Mouse (Mus musculus): ENCODE data around the gene Itgb4. TPM values are rescaled to one million over a fixed set of nuclear protein-coding genes. Genes with fewer than 3 reads are reported as not detected.

The Itgb4 gene
- polyA plus RNA-seq (2017; shearing (Covaris generic)): not detected

- ATAC-seq: peak; percentile 51
Measured at GRCm38 (mm10) chr11:115974309-115975082, at the start of gene Itgb4. TSS of gene Itgb4 (plus strand) at chr11:115974709.

- no peak for ATAC-seq
Measured at GRCm38 (mm10) chr11:115929031-115929430, 45.5 kb upstream of the Itgb4 start.

- ATAC-seq: no peak
Measured at GRCm38 (mm10) chr11:115929818-115930217, 44.7 kb upstream of the Itgb4 start.

GRCm38 (mm10) chr11:115931235-115931634, 43.3 kb upstream of the Itgb4 start:
- no peak for ATAC-seq

GRCm38 (mm10) chr11:115933108-115933746, 41.3 kb upstream of the Itgb4 start, which contains the start of the genes Sap30bp and Recql5:
TSS of gene Sap30bp (plus strand) at chr11:115933282.
TSS of gene Recql5 (minus strand) at chr11:115933477.
- ATAC-seq: peak; percentile 100

GRCm38 (mm10) chr11:115933747-115934110, 40.8 kb upstream of the Itgb4 start:
- peak; percentile 12 for ATAC-seq

GRCm38 (mm10) chr11:115939690-115940329, 34.7 kb upstream of the Itgb4 start:
- peak; percentile 45 for ATAC-seq

- no peak for ATAC-seq
Measured at GRCm38 (mm10) chr11:115941980-115942379, 32.5 kb upstream of the Itgb4 start.

- no peak for ATAC-seq
Measured at GRCm38 (mm10) chr11:115945247-115945646, 29.3 kb upstream of the Itgb4 start.

GRCm38 (mm10) chr11:115946221-115946828, 28.2 kb upstream of the Itgb4 start:
- ATAC-seq: no peak

GRCm38 (mm10) chr11:115948316-115948715, 26.2 kb upstream of the Itgb4 start:
- ATAC-seq: no peak

- ATAC-seq: no peak
Measured at GRCm38 (mm10) chr11:115950719-115951118, 23.8 kb upstream of the Itgb4 start.

GRCm38 (mm10) chr11:115954712-115955111, 19.8 kb upstream of the Itgb4 start:
- no peak for ATAC-seq

- no peak for ATAC-seq
Measured at GRCm38 (mm10) chr11:115955195-115955858, 19.2 kb upstream of the Itgb4 start.

GRCm38 (mm10) chr11:115956453-115956852, 18.1 kb upstream of the Itgb4 start:
- ATAC-seq: no peak

GRCm38 (mm10) chr11:115957971-115958370, 16.5 kb upstream of the Itgb4 start:
- no peak for ATAC-seq

GRCm38 (mm10) chr11:115959018-115959417, 15.5 kb upstream of the Itgb4 start:
- ATAC-seq: no peak

GRCm38 (mm10) chr11:115962651-115963412, 11.7 kb upstream of the Itgb4 start:
- ATAC-seq: no peak

GRCm38 (mm10) chr11:115964977-115965604, 9.4 kb upstream of the Itgb4 start:
- ATAC-seq: no peak

- ATAC-seq: no peak
Measured at GRCm38 (mm10) chr11:115968731-115969405, 5.6 kb upstream of the Itgb4 start.

Data from CD4-positive, CD25-positive, alpha-beta regulatory T cell, adult 4 months (primary cell).